Mouse (Mus musculus) neural tube, embryonic 15.5 days (tissue): ENCODE measurements at regions not wholly inside any gene's neighbourhood (a gene's known extent, or its start where the extent isn't known, plus 50 kb on each side); places are given as distances from the start of the nearest gene placed in this dataset.
A peak's percentile ranks its signal among the peaks of the same experiment; 100 is the strongest.

Experiments used
- ATAC-seq: fragments of 200-750 bp; cut with Nextera tagmentation; 2 replicates; pipeline ENCODE4 v1.8.0; 2017; ENCODE audit warnings: mild to moderate bottlenecking, moderate TSS enrichment, moderate library complexity; ENCODE audit not compliant: low FRiP score
- H3K27ac ChIP-seq: fragments of 300-500 bp; sonication (generic); replicated peaks from 2 replicates; pipeline ENCODE4 v1.5.1; 2015; ENCODE audit warnings: mild to moderate bottlenecking, inconsistent platforms
- H3K27me3 ChIP-seq: fragments of 300-500 bp; sonication (generic); replicated peaks from 2 replicates; pipeline ENCODE4 v1.6.1; 2015; ENCODE audit warnings: inconsistent platforms
- H3K36me3 ChIP-seq: fragments of 300-500 bp; sonication (generic); 2 replicates; pipeline ENCODE4 v1.6.1; 2015; ENCODE audit warnings: inconsistent platforms
- H3K4me1 ChIP-seq: fragments of 300-500 bp; sonication (generic); 2 replicates; pipeline ENCODE4 v1.6.1; 2015; ENCODE audit warnings: inconsistent platforms
- H3K4me2 ChIP-seq: fragments of 300-500 bp; sonication (generic); 2 replicates; pipeline ENCODE4 v1.6.1; 2015; ENCODE audit warnings: inconsistent platforms, mild to moderate bottlenecking, moderate library complexity
- H3K4me3 ChIP-seq: fragments of 300-500 bp; sonication (generic); replicated peaks from 2 replicates; pipeline ENCODE4 v1.5.1; 2015; ENCODE audit warnings: mild to moderate bottlenecking, inconsistent platforms
- H3K9ac ChIP-seq: fragments of 300-500 bp; sonication (generic); replicated peaks from 2 replicates; pipeline ENCODE4 v1.6.1; 2015; ENCODE audit warnings: mild to moderate bottlenecking, inconsistent platforms
- H3K9me3 ChIP-seq: fragments of 300-500 bp; sonication (generic); replicated peaks from 2 replicates; pipeline ENCODE4 v1.6.1; 2016; ENCODE audit warnings: inconsistent platforms
- WGBS: fragments of 180-500 bp; shearing (Covaris S2); methylation state at CpG from one replicate; pipeline ENCODE4 v1.1.7; 2015; ENCODE audit warnings: mixed read lengths; 5-methylcytosine and 5-hydroxymethylcytosine counted together

DNA sequence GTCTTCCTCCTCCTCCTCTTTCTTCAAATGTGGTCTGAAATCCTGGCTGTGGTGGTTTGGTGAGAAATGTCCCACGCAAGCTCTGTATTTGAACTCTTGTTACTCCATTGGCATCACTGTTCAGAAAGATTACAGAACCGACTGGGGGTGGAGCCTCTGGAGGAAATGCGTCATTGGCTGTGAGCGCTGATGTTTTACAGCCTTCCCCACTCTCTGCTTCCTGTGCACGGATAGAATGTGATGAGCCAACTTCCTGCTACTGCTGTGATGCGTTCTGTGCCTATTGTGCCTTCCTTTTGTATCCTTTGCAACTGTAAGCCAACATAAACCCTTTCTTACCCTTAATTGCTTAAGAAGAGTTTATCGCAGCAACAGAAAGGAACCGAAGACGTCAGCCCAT lies 94.8 kb upstream of the Ctnnb1 start:
- Histone ChIP-seq H3K27ac (no peak overlapping the region), H3K9me3 (no peaks in the 10 kb centered on the region), H3K9ac (no peak overlapping the region), H3K36me3 (no peaks in the 10 kb centered on the region), H3K4me3 (no peak overlapping the region), H3K4me1 (peaks cover 4% of the 10 kb centered on the region; the same call in 1 of the 2 replicates), H3K4me2 (no peak overlapping the region), H3K27me3 (no peaks in the 10 kb centered on the region)
- ATAC-seq = no peak
- WGBS = 88% methylated on average over 9 of the region's 9 CpGs

DNA sequence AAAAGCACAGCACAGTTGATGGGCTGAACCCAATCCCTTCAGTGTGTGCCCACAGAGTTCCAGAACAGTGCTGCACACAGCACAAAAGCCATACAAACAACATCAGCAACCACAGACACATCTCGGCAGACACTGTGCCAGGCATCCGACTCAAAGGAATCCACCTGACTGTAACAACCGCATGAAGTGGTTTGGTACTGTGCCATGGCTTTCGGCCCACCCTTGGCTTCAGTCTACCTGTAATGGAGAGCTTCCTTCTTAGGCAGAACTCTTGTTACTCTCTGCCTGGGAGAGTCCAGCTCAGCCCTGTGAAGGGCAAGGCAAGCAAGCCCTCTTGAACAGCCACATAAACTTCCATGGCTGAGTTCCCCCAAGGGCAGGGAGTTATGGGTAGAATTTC lies 93.4 kb upstream of the Ctnnb1 start:
- no peaks in the 10 kb centered on the region for H3K9me3 ChIP-seq
- H3K27me3 ChIP-seq = no peaks in the 10 kb centered on the region
- no peak for ATAC-seq
- no peak overlapping the region for H3K4me2 ChIP-seq
- H3K4me1 ChIP-seq = peaks cover 4% of the 10 kb centered on the region; the same call in 1 of the 2 replicates
- no peaks in the 10 kb centered on the region for H3K36me3 ChIP-seq
- no peak overlapping the region for H3K4me3 ChIP-seq
- 91% methylated on average over 4 of the region's 4 CpGs for whole genome bisulfite sequencing
- no peak overlapping the region for H3K27ac ChIP-seq
- H3K9ac ChIP-seq = no peak overlapping the region

DNA sequence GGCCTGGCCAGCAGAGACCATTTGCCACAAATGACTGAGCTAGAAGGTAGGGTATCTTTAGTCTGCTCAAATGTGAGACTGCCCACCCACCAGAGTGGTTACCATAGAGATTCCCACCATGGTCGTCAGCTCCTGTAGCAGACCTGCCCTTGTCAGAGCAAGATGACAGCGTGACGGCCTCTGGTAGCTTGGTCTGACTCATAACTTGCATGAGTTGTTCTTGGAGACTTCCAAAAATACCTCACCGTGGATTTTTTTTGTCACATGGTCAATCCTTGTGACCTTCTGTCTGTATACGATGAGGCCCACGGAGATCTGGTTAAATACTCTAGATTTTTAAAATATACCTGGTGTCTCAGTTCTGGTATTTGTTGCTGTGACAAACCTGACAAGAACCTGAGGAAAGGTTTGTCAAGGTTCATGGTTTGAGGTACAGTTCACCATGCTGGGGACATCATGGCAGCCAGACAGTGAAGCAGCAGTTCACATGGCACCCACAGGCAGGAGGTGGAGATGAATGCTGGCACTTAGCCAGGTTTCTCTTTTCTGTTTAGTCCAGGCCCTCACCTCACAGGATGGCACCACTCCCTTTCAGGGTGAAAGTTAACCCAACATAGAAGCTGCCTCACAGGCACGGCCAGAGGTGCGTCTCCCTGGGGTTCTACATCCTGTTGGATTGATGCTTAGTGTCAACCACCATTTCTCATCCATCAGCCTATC lies 91.4 kb upstream of the Ctnnb1 start:
- Histone ChIP-seq H3K4me1 (no peaks in the 10 kb centered on the region), H3K9me3 (no peaks in the 10 kb centered on the region), H3K4me2 (no peak overlapping the region), H3K27ac (no peak overlapping the region), H3K36me3 (no peaks in the 10 kb centered on the region), H3K4me3 (no peak overlapping the region), H3K9ac (no peak overlapping the region), H3K27me3 (no peaks in the 10 kb centered on the region)
- no peak for ATAC-seq
- 94% methylated on average over 8 of the region's 8 CpGs for WGBS

DNA sequence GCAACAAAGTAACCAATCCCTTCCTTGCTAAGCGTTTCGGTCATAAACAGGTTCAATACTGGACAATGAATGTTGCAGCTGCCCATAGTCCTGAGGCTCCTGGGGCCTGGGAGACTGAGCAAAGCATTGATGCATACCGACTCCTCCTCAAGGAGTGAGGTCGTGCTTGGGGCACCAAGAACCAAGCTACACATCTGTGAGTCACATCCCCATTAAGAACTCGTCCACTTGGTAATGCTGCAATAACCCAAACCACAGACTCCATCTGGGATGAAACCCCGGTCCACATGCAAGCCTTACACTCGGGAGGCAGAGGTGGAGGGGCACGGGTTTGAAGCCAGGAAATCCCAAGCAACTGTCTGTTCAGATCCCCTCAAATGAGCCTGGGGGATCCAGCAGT lies 85.3 kb upstream of the Ctnnb1 start:
- Histone ChIP-seq H3K9me3 (no peaks in the 10 kb centered on the region), H3K27me3 (no peaks in the 10 kb centered on the region), H3K4me2 (no peak overlapping the region), H3K4me3 (no peak overlapping the region), H3K4me1 (no peaks in the 10 kb centered on the region), H3K9ac (no peak overlapping the region), H3K27ac (no peak overlapping the region), H3K36me3 (no peaks in the 10 kb centered on the region)
- no peak for ATAC-seq
- WGBS = 60% methylated on average over 8 of the region's 8 CpGs

DNA sequence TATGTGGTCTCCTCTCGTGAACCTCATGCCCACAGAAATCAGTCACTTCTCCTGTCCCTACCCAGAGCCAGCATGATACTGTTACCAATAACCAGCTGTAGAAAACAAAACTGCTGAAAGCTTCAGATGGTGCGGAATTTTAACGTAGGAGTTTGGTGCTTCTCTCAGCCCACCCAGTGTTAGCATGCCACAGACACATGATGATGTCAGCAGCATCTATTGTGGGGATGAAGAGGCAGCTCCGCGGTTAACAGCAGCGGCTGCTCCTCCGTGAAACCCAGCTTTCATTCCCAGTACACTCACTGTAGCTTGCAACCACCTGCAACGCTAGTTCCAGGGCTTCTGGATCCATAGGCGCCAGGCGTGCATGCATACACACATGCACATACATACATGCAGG lies 83.5 kb upstream of the Ctnnb1 start:
- Histone ChIP-seq H3K9ac (no peak overlapping the region), H3K4me2 (no peak overlapping the region), H3K9me3 (no peaks in the 10 kb centered on the region), H3K27me3 (no peaks in the 10 kb centered on the region), H3K4me3 (no peak overlapping the region), H3K4me1 (0 out of 2 replicates have a peak, but pooled peaks cover 4% of the 10 kb centered on the region), H3K27ac (no peak overlapping the region), H3K36me3 (no peaks in the 10 kb centered on the region)
- ATAC-seq = no peak
- 79% methylated on average over 10 of the region's 10 CpGs for WGBS

DNA sequence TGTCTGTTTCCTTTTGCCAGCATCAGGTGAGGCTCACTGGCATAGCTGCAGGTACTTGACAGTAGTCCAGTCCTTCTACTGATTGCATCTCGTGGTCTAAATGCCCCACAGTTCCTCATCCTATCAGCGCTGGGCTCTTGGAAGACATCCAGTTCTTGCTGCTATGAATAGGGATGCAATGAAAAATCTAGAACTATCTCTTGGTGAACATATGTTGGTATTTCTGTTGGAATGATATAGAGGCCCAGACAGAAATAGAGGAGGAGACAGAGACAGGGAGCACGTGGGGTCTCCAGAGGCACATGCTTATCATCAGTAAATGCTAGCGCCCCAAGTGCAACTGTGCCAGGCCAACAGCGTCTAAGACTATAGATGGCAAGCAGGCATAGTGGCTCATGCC lies 81.4 kb upstream of the Ctnnb1 start:
- Histone ChIP-seq H3K4me3 (no peak overlapping the region), H3K9me3 (no peaks in the 10 kb centered on the region)
- 81% methylated on average over 5 of the region's 5 CpGs for WGBS

DNA sequence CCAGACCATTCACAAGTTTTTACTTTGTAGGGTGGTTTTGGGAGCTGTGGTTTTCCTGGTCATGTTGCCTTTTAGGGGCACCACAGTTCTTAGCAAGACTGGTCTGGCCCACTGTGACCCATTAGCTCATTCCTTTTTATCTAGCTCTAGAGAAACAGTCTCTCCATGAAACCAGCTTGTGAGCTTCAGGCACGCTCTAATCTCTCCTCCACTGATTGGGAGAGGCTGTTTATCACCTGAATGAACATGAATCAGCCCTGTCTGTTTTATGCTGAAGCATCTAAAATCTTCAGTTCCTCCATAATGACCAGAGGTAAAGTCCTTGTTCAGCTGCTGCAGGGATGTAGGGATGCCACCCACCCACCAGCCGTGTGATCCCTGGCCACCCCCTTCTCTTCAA lies 80.1 kb upstream of the Ctnnb1 start:
- no peak overlapping the region for H3K27ac ChIP-seq
- no peak overlapping the region for H3K4me2 ChIP-seq
- H3K27me3 ChIP-seq = no peaks in the 10 kb centered on the region
- ATAC-seq = no peak
- no peak overlapping the region for H3K4me3 ChIP-seq
- H3K4me1 ChIP-seq = peaks cover 12% of the 10 kb centered on the region
- H3K9me3 ChIP-seq = no peaks in the 10 kb centered on the region
- no peak overlapping the region for H3K9ac ChIP-seq
- H3K36me3 ChIP-seq = no peaks in the 10 kb centered on the region
- 73% methylated on average over 2 of the region's 2 CpGs for WGBS

More for the DNA sequence above, 81.4 kb upstream of the Ctnnb1 start:
- Histone ChIP-seq H3K4me1 (peaks cover 5% of the 10 kb centered on the region; the same call in 1 of the 2 replicates), H3K9ac (no peak overlapping the region), H3K27me3 (no peaks in the 10 kb centered on the region), H3K4me2 (no peak overlapping the region), H3K36me3 (no peaks in the 10 kb centered on the region), H3K27ac (no peak overlapping the region)
- no peak for ATAC-seq

DNA sequence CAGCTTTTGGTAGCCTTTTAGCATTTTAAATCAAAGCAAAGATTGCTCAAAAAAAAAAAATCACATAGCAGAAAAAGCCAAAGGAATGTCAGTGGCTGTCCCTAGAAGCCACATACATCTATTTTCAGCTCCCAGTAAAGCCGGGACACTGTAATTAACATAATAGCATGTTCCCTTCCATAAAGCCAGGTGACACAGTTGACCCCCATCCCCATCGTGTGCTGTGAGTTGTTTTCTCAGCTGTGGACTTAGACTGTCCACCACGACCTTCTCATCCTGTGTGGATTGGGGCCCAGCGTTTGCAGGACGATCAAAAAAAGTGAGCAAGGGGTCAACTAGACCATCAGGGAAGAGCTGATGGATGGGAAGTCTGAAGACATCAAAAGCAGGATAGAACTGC lies 78.9 kb upstream of the Ctnnb1 start:
- H3K9me3 ChIP-seq = no peaks in the 10 kb centered on the region

DNA sequence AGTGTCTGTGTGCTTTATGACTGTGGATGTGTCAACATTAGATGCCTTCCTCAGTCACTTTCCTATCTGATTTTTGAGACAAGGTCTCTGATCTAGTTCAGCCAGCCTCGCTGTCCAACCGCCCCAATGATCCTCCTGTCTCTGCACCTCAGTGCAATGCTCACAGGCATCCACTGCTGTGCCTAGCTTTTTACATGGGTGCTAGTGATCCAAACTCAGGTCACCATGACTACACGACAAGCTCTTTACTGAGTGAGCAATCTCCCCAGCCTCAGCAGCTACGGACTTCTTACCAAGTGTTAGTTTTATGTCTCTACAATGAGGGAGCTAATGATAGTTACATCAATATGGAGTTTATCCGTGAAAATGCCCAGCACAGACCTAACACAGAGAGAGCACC lies 77.1 kb upstream of the Ctnnb1 start:
- no peaks in the 10 kb centered on the region for H3K9me3 ChIP-seq
- WGBS = 82% methylated on average over 5 of the region's 5 CpGs
- no peak overlapping the region for H3K4me3 ChIP-seq

More for the DNA sequence above, 78.9 kb upstream of the Ctnnb1 start:
- WGBS = 78% methylated on average over 5 of the region's 5 CpGs
- H3K9ac ChIP-seq = no peak overlapping the region
- no peak overlapping the region for H3K27ac ChIP-seq
- H3K4me3 ChIP-seq = no peak overlapping the region
- no peaks in the 10 kb centered on the region for H3K36me3 ChIP-seq
- no peak overlapping the region for H3K4me2 ChIP-seq
- no peaks in the 10 kb centered on the region for H3K27me3 ChIP-seq
- no peak for ATAC-seq
- peaks cover 18% of the 10 kb centered on the region for H3K4me1 ChIP-seq

DNA sequence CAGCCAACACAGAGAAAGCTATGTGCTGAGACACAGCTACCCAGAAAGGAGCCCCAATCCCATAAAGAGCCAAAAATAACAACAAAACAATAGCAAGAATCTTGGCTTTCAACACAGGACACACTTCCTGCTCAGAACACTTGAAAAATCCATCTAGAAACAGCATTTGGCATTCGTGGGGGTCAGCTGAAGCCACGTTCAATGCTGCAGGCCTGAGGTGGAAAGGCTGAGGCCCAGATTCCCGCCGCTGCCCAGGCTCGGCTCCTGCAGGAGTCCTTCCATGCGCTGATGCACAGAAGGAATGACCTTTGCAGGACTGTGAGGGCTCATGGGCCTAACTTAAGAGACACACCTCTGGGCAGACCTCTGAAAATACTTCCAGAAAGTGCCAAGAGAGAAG lies 76.4 kb upstream of the Ctnnb1 start:
- Histone ChIP-seq H3K4me2 (no peak overlapping the region), H3K4me3 (no peak overlapping the region), H3K27me3 (no peaks in the 10 kb centered on the region), H3K27ac (peak overlapping the region; percentile 38; the same call in 1 of the 2 replicates), H3K4me1 (peaks cover 24% of the 10 kb centered on the region), H3K36me3 (no peaks in the 10 kb centered on the region), H3K9me3 (no peaks in the 10 kb centered on the region), H3K9ac (no peak overlapping the region)
- ATAC-seq = no peak
- 73% methylated on average over 6 of the region's 6 CpGs for WGBS

More for the DNA sequence above, 77.1 kb upstream of the Ctnnb1 start:
- Histone ChIP-seq H3K9ac (no peak overlapping the region), H3K36me3 (no peaks in the 10 kb centered on the region), H3K27ac (peak overlapping the region; percentile 38; the same call in 1 of the 2 replicates), H3K4me2 (no peak overlapping the region), H3K4me1 (peaks cover 22% of the 10 kb centered on the region), H3K27me3 (no peaks in the 10 kb centered on the region)
- no peak for ATAC-seq

DNA sequence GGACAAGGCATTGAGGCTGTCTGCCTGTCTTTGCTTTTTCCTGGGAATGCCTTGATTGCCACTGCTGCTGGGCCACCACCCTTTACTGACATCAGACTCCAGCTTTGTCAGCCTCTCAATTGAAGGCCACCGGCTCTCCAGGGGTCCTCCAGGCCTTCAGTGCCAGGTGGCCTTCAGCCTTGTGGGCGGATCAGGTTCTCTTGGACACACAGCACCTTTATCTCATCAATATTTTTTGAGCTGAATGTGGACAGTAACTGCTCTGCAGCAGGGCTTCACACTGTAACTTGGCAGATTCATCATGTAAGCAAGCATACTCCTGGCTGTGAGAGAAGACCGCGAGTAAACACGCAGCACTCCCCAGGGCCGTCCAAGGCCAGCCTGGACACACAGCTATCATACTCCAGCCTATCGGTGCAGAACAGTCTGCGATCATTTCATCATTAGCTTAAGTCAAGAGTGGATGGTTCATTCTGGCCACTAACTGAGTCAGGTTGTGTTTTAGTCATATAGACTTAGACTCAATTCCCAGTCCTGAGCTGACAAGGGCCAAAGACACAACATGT lies 75.9 kb upstream of the Ctnnb1 start:
- Histone ChIP-seq H3K36me3 (no peaks in the 10 kb centered on the region), H3K9ac (no peak overlapping the region), H3K27ac (0 out of 2 replicates have a peak overlapping the region, but pooled peaks have one; percentile 19), H3K4me2 (no peak overlapping the region), H3K4me3 (no peak overlapping the region), H3K27me3 (no peaks in the 10 kb centered on the region), H3K4me1 (peaks cover 24% of the 10 kb centered on the region), H3K9me3 (no peaks in the 10 kb centered on the region)
- WGBS = 86% methylated on average over 8 of the region's 8 CpGs
- no peak for ATAC-seq

DNA sequence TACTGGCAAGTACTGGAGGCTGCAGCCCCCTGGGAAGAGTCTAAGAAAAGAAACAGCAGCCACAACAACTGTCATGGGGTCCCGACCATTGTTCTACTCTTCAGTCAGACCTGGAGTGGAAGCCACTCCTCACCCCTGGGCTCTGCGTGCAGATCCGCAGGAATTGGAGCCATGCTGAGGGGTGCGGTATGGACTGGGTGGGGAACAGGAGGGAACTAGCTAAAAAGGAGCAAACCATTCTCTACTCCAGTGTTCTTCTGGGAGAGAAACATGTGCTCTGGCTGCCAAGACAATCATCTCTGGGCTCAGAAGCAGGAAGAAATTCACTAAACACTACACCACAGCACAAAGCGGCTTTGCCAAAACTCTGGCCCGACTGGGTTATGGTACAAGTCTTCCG lies 74.7 kb upstream of the Ctnnb1 start:
- Histone ChIP-seq H3K4me2 (no peak overlapping the region), H3K36me3 (no peaks in the 10 kb centered on the region), H3K9me3 (no peaks in the 10 kb centered on the region), H3K27me3 (no peaks in the 10 kb centered on the region), H3K4me3 (no peak overlapping the region), H3K4me1 (peaks cover 24% of the 10 kb centered on the region), H3K9ac (no peak overlapping the region), H3K27ac (no peak overlapping the region)
- ATAC-seq = no peak
- WGBS = 64% methylated on average over 7 of the region's 7 CpGs
